Mouse (Mus musculus) cerebellum, adult 9-10 months (tissue): ENCODE data around the gene Prdm16.

Source experiments
- DNase-seq: peaks from one replicate; pipeline ENCODE4 v3.0.0; 2022

Gene Prdm16

DNA sequence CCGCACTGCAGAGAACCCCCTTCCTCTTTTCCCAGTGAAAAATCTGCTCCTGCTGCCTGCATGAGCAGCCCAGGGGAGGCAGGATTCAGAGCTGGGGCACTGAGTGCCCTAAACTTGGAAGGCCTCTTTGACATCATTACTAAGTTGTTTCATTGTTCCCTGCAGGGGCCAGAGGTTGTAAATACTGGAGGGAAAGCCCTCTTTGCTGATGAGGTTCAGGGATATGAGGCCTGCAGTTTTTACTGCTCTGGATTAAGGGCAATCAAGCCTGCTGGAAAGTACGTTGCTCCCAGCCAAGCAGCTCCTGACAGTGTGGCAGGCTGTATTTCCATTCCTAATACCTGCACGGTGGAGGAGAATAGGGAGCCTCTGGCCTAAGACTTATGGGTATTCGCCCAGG is 221.8 kb downstream of the Prdm16 start:
- DNase-seq, result no peak

DNA sequence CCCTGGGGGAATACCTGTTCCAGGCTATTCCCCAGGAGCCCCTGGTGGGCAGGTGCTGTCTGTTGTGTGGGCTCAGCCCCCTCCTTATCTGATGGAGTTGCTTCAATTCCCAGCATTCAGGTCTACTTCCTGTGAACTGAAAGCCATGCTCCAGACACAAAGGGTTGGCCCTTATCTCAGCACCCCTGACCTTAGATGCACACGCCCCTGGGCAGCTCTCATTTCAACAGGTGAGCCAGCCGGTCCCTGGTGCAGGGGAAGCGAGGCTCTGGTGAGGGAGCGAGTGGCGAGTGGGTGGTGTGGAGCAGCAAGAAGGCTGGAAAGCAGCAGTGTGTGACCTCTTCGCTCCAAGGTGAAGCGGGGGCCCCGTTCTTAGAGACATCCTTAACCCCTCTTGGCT is 226.1 kb downstream of the Prdm16 start:
- no peak for DNase-seq

DNA sequence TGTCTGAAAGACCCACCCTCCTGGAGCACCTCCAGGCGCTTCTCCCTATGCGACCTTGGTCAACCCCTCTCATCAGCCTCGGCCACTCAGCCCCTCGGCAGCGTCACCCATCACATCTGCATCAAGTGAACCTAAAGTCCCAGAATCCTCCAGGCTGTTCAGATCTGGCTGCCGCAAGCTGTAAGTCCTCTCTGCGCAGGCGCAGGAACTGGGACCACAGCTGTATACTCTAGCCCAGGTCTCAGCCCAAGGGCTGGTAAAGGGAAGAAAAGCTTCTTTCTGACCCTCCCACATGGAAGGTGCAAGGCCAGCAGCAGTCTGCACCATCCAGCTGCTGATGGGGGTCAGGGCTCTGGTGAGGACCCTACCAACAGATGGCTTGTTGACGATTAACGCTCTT is 226.8 kb downstream of the Prdm16 start:
- DNase-seq, result no peak

GRCm38 (mm10) chr4:154409237-154409721 is 227.4 kb downstream of the Prdm16 start:
- no peak for DNase-seq

DNA sequence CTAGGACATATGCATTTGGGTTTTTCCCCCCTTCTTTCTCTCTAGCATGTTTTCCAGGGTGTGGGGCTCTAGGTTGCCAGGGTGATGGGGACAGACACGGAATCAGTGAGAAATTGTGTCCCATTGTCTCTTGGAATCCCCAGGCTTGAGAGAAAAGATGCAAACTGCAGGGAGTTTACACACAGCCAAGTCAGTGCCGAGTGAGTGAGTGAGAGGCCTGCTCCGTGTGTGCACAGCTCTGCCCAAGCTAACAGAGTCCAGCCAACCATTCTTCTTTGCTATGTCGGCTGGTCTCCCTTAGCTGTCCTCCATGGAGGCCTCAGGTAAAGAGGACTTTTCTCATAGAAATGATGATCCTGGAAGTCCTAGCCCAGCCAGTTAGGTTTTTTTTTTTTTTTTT is 233.7 kb downstream of the Prdm16 start:
- no peak for DNase-seq

GRCm38 (mm10) chr4:154401982-154402932 is 234.4 kb downstream of the Prdm16 start:
- DNase-seq, result no peak

DNA sequence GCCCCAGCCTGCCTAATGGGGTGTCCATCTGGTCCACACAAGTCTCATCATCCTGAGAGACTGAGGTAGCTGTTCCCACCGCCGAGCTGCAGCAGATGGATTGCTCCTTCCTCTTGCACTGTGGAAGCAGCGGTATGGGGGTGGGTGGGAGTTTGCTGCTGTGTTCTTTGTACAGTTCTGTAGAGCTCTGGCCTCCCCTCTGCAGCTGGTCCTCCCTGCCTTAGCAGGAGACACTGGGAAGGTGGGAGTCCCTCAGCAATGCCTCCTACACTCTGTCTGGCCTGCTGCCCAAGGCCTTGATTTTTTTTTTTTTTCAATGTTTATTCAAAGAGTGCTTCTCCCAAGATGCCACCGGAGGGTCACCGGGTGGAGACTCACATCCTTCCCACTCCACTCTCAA is 235.3 kb downstream of the Prdm16 start:
- DNase-seq, result no peak

- no peak for DNase-seq
Measured at GRCm38 (mm10) chr4:154400256-154401171, 236.2 kb downstream of the Prdm16 start.

GRCm38 (mm10) chr4:154399634-154400033 is 237.0 kb downstream of the Prdm16 start:
- no peak for DNase-seq

DNA sequence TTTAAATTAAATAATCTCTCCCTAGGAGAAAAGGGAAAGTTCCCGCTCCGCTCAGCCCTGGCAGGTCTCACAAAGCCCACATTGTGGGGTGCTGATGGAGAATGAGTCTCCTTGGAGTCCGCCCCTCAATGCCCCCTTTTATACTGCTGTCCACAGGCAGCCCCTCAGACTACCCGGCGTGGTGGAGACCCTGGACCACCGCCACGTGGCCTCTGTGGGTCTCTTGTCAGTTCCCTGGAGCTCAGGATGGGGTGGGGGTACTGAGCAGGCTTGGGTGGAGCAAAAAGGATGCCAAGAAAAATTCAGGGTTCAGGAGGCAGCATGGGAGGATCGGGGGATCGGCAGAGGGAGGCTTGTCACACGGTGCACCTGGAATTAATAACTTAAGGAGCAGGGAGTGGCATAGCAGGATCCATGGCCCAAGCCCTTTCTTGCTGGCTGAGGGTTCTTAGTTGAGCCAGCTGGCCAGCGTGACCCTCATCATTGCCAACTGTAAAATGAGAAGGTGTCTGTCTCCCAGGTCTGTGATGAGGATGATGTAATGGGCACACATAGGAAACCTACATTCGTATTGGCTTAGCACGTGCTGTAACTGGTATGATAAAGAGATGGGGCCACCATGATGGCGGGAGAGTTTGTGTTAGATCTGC is 239.9 kb downstream of the Prdm16 start:
- DNase-seq, result no peak

GRCm38 (mm10) chr4:154394123-154394722 is 242.4 kb downstream of the Prdm16 start:
- DNase-seq, result peak; percentile 14

DNA sequence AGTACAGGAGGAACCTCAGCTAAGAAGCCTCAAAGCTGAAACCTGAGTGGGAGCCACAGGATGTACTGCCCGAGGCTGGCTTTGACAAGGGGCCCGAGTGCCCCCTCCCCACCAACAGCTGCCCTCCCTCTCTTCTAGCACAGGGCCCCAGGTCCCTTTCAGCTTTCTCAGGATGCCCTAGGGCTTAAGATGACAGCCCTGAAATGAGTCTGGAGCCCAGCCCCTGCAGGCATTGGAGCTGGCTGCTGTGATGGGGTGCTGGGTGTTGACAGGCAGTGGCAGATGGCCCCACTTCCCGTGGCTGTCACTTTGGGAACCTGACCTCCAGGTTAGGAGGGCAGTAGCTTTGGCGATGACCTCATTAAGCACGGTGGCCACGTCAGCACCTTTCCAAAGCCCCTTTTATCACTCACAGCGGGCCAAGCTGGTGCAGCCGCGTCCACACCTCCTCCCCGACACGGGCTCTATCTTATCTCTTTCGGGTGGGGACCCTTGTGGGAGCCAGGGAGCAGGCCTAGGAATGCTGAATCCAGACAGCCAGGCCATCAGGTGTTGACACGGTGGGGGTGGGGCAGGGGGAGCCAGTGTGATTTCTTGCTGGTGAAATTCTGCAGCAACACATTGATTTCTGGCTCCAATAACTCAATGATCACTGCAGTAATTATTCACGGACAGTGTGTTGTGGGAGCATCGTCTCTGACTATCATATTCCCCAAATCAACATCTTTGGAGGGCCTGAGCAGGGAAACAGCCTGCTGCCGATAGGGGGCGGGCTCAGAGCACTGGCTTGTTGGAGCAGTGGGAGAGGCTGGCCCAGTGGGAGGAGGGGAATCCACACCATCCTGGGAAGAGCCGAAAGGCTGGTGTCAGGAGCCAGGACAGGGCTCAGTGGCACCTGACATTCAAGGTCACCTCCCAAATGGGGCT is 243.2 kb downstream of the Prdm16 start:
- peak; percentile 3 for DNase-seq

DNA sequence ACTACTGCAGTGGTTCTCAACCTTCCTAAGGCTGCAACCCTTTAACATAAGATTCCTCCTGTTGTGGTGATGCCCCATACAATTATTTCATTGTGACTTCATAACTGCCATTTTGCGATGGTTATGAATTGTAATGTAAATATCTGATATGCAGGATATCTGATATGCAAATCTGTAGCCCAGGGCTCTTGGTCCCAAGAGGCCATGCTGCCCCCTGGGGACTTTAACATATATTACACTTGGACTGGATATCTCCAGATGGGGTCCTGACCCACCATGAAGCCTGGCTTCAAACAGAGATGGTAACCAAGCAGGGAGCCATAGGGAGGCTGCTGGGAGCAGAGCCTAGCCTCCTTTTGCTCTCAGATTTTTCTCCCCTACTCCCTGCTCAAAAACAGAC is 244.0 kb downstream of the Prdm16 start:
- DNase-seq, result no peak

- peak; percentile 4 for DNase-seq
Measured at GRCm38 (mm10) chr4:154390333-154391080, 246.2 kb downstream of the Prdm16 start.

DNA sequence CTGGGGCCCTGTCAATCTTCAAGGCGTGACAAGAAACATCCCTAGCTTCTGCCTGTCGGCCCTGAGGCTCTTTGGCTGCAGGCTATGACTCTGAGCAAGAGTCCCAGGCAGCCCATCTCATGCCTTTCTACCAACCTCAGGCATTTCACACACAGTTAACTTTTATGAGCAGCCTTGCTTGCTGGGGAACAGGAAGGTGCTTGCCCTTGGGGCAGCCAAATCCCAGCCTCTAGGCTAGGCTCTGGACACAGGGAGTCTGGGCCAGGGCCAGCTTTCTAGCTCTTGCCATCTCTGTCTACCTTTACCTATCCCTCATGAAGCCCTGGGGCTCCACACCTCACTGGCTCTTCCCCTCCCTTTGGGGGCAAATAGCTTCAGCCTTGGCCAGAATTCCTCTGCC is 247.0 kb downstream of the Prdm16 start:
- DNase-seq, result no peak

GRCm38 (mm10) chr4:154386810-154387209 is 249.9 kb downstream of the Prdm16 start:
- no peak for DNase-seq

DNA sequence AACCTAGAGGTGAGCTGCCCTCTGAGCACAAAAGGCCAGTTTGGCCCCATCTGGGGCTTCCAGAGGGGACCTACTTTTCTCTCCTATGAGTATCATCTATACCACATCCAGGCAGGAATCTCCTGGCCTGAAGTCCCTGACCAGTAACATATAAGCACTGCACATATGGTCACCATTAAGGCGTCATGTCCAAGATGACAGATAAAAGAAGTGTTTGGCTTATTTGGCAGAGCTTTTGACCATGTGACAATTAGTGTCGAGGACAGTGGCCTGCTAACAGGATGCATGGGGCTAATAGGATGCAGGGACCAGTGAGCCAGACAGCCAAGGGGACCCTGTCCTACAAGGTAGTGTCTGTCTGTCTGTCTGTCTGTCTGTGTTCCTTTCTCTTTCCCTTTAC is 250.8 kb downstream of the Prdm16 start:
- no peak for DNase-seq

DNA sequence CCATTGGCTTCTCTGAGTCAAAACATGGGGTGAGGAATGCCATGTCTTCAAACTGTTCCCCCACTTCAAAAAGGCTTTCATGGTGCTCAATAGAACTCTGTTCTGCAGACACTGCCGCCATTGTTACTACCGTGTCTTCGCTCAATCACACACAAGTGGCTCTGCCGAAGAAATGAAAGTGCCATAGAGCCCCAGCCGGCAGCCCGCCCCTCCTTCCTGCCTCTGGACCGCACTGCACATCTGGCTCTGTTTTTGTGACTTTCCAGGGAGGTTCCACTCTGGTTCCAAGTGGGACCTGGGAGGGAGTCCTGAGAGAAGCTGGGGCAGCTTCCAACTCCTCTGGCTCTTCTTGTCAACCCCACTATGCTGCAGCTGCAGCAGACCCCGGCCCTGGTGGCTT is 251.5 kb downstream of the Prdm16 start:
- no peak for DNase-seq

DNA sequence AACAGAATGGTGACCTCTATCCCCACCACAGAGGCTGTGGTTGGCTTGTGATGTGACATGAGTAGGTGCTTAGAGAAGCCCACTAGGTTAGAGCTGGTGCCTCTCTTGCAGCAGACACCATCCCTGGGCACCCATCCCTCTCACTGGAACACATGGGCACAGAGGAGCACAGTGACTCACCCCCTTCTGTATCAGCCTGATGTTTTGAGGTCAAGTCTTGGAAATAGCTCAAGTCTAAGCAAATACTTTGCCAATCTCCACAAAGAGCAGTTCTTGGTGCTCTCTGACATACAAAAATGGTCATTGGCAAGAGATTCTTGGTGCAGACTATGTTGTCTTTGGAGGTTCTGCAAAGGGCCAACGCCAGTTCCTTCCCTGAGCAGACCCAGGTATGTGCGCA is 257.8 kb downstream of the Prdm16 start:
- DNase-seq, result no peak

DNA sequence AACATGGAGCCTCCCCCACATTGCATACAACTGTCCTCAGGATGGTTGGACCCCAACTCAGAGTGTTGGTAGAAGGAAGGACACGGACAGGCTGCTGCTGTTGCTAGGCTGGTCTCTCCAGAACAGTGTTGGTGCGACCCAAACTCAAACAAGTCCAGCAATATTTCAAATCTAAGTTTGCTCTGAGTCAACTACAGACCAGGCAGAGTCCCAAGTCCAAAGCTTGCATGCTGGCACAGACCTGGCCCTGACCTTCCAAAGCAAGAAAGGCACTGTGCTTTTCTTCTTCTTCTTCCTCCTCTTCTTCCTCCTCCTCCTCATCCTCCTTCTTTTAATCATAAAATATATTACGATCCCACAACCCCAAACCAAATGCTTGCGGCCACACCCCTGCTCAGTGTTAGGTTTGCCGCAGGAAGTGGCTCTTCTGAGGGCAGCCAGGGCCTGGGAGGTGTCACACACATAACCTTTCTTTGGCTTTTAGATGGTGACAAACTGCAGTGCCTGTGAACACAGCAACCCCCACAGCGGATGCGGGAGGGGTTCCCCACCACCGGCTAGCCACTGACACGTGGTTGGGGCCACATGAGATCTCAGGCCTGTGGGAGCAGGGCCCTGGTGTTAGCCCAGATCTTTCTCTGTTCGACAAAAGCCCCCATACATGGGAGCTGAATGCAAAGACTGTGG is 260.6 kb downstream of the Prdm16 start:
- no peak for DNase-seq
